Mouse (Mus musculus): Measurements from ENCODE around the gene Pgs1.

Pgs1 gene

GRCm38 (mm10) chr11:118050174-118050573 is 64.1 kb downstream of the Pgs1 start:
- no peak for DNase-seq (ENCODE audit: low spot score)

GRCm38 (mm10) chr11:118058367-118058766 is 72.3 kb downstream of the Pgs1 start:
- no peak for DNase-seq (ENCODE audit: low spot score)

- no peak for DNase-seq (ENCODE audit: low spot score)
Observed at GRCm38 (mm10) chr11:118058872-118059271, 72.8 kb downstream of the Pgs1 start.

- no peak for DNase-seq (ENCODE audit: low spot score)
Observed at GRCm38 (mm10) chr11:118060038-118060437, 73.9 kb downstream of the Pgs1 start.

GRCm38 (mm10) chr11:118067588-118067987 is 81.5 kb downstream of the Pgs1 start:
- no peak for DNase-seq (ENCODE audit: low spot score)

GRCm38 (mm10) chr11:118068812-118069332 is 82.8 kb downstream of the Pgs1 start:
- no peak for DNase-seq (ENCODE audit: low spot score)

GRCm38 (mm10) chr11:118071227-118071912 is 85.3 kb downstream of the Pgs1 start:
- DNase-seq (ENCODE audit: low spot score) = no peak
